Mouse (Mus musculus) kidney, postnatal 14 days (tissue): Measurements from ENCODE around the gene Shtn1.

Source experiments
- DNase-seq: peaks from one replicate; pipeline ENCODE4 v3.0.0; 2022; ENCODE audit warnings: mixed read lengths

Shtn1 gene

GRCm38 (mm10) chr19:59051622-59052021 lies 24.3 kb downstream of the Shtn1 start:
- DNase-seq = no peak

- DNase-seq = no peak
Measured at GRCm38 (mm10) chr19:59048852-59049251, 27.0 kb downstream of the Shtn1 start.

GRCm38 (mm10) chr19:59047511-59047910 lies 28.4 kb downstream of the Shtn1 start:
- DNase-seq = no peak

GRCm38 (mm10) chr19:59041086-59041485 lies 34.8 kb downstream of the Shtn1 start:
- no peak for DNase-seq

- DNase-seq = no peak
Measured at GRCm38 (mm10) chr19:59038793-59039192, 37.1 kb downstream of the Shtn1 start.

GRCm38 (mm10) chr19:59036811-59037210 lies 39.1 kb downstream of the Shtn1 start:
- no peak for DNase-seq

- DNase-seq = no peak
Measured at GRCm38 (mm10) chr19:59033241-59033640, 42.7 kb downstream of the Shtn1 start.

- peak; percentile 45 for DNase-seq
Measured at GRCm38 (mm10) chr19:59030221-59030620, 45.7 kb downstream of the Shtn1 start.

- no peak for DNase-seq
Measured at GRCm38 (mm10) chr19:59029011-59029410, 46.9 kb downstream of the Shtn1 start.

GRCm38 (mm10) chr19:59028130-59028529 lies 47.8 kb downstream of the Shtn1 start:
- DNase-seq = no peak

- peak; percentile 56 for DNase-seq
Measured at GRCm38 (mm10) chr19:59023876-59024275, 52.0 kb downstream of the Shtn1 start.

GRCm38 (mm10) chr19:59021644-59022043 lies 54.3 kb downstream of the Shtn1 start:
- no peak for DNase-seq

GRCm38 (mm10) chr19:59010802-59011201 lies 65.1 kb downstream of the Shtn1 start:
- DNase-seq = no peak

- DNase-seq = no peak
Measured at GRCm38 (mm10) chr19:59006577-59007340, 69.1 kb downstream of the Shtn1 start.

GRCm38 (mm10) chr19:59002827-59003226 lies 73.1 kb downstream of the Shtn1 start:
- DNase-seq = no peak

GRCm38 (mm10) chr19:58981571-58981970 lies 94.3 kb downstream of the Shtn1 start:
- no peak for DNase-seq

GRCm38 (mm10) chr19:58980056-58980440 lies 95.9 kb downstream of the Shtn1 start:
- DNase-seq = no peak

GRCm38 (mm10) chr19:58979436-58980055 lies 96.4 kb downstream of the Shtn1 start:
- peak; percentile 16 for DNase-seq

- DNase-seq = no peak
Measured at GRCm38 (mm10) chr19:58978401-58979171, 97.3 kb downstream of the Shtn1 start.

GRCm38 (mm10) chr19:58975216-58975863 lies 100.6 kb downstream of the Shtn1 start:
- no peak for DNase-seq

- no peak for DNase-seq
Measured at GRCm38 (mm10) chr19:58974126-58974525, 101.8 kb downstream of the Shtn1 start.

- no peak for DNase-seq
Measured at GRCm38 (mm10) chr19:58970826-58971225, 105.1 kb downstream of the Shtn1 start.
